Mouse (Mus musculus) stomach, postnatal 0 days (tissue): ENCODE measurements around the gene Gas6.

Experiments
- CTCF ChIP-seq: IDR thresholded peaks from 2 replicates; pipeline ENCODE4 v1.5.1; 2016; ENCODE audit warnings: antibody characterized with exemption, low read depth, mild to moderate bottlenecking, moderate library complexity
- EP300 ChIP-seq: optimal IDR thresholded peaks from 2 replicates; pipeline ENCODE3; 2016; ENCODE audit warnings: antibody characterized with exemption

- no peak for TF ChIP-seq CTCF
- TF ChIP-seq EP300 = no peak
Measured at GRCm38 (mm10) chr8:13446456-13446855, 47.8 kb downstream of the Gas6 start.
